Mouse (Mus musculus) gastrocnemius, adult 18-20 months (tissue): ENCODE measurements around the gene Olfr958. TPM values are rescaled to one million over a fixed set of nuclear protein-coding genes. Genes with fewer than 3 reads are reported as not detected.
A peak's percentile ranks its signal among the peaks of the same experiment; 100 is the strongest.

Experiments used
- DNase-seq: peaks from one replicate; pipeline ENCODE4 v3.0.0; 2021; ENCODE audit warnings: low spot score
- long read RNA-seq, 2 experiments: library from polyadenylated mRNA; stranded (forward); transcript quantifications; one replicate each; pipeline ENCODE4 v2.0.0; 2021
- total RNA-seq, 2 experiments: library from RNA; stranded (reverse); gene quantifications; 2 replicates each; pipeline ENCODE4 v1.2.3; 2021

Gene Olfr958
- not detected for total RNA-seq
- long read RNA-seq, experiment 1, result 0 reads
- long read RNA-seq, experiment 2, result 0 reads

GRCm38 (mm10) chr9:39553946-39554345, at the start of gene Olfr958:
Gene Olfr958 (minus strand): TSS chr9:39554054.
- no peak for DNase-seq

GRCm38 (mm10) chr9:39603333-39603845, 49.5 kb upstream of the Olfr958 start:
- no peak for DNase-seq

DNA sequence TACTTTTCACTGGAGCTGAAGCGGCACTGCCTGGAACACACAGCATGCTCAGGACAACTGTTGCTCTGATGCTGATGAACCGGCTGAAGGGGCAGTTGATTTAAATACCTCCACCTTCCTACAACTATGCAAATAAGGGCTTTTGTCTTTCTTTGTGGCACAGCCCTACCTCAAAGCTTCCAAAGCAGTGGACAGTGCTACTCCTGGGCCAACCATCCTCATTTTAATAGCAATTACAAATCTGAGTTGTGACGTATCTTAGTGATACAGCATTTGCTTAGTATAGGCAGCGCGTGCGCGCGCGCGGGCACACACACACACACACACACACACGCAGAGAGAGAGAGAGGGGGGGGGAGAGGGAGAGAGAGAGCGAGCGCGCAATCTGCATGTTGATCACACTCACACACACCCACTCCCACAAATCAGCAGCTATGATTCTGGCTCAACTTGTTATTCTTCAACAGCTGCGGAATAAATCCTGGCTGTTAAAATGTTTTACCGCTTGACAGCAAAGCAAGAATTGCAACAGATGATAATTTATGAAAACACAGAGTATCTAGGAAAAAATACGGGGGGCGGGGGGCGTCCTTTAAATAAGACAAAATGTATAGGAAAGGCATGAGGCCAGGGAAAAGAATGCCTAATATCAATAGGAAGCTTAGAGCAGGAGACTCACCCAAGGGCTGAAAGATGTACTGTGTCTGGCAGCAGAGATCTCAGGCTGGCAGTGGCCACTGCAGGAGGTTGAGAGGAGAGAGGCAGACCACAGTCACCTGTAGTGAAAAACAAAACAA, 48.9 kb upstream of the Olfr958 start:
- no peak for DNase-seq

DNA sequence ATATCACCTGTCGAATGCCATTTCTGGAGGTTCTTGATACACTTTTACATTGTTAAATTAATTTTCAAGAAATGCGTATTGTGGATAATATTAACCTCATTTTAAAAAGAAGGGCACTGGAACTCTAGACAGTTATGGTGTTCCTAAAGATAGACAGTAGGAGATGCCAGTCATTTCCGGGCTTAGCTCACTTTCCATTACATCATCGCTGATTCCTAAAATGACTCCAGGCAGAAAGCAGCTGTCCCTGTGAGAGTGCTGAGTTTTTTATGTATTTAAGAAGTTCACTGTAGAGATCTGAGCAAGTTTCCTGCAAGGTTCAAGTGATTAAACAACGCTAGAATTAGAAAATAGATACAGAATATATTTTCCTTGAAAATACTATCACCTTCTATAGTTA, 23.2 kb upstream of the Olfr958 start:
- no peak for DNase-seq

GRCm38 (mm10) chr9:39575469-39575868, 21.6 kb upstream of the Olfr958 start, which contains the start of gene Olfr959:
Gene Olfr959 (minus strand): TSS chr9:39575569.
- no peak for DNase-seq

- DNase-seq, result no peak
Observed at GRCm38 (mm10) chr9:39558349-39558647, 4.4 kb upstream of the Olfr958 start.

DNA sequence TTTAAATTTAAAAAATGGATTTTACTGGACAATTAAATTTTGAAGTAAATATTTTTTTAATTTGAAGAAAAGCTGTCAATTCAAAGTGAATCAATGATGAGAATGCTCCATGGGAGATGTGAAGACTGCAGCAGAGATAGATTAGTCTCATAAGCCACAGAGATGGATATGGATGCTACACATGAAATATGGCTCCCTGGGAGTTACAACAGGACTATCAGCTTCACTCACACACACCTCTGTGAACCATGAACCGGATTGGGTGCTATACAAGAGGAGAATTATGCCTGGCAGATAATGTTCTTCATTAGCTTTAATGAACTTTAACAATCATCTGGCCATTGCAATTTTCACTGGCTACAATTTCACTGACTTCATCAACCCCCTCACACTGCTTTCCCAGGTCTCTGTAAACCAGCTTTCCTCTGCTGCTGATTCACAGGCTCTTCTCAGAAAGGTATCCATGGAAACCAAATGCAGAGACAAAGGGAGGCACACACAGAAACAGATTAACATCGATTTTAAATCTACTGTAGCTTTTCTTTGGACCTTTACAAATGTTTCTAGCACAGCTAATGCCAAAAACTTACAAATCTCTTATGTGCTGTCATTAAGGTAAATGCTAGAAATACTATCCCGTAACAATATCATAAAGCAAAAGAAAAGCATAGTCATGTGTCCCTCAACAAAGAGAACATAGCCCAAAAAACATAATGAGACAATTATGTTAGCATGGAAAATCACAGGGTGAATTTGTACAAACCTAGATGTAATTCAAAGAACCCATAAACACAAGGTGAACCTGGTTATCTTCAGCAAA, 3.9 kb upstream of the Olfr958 start:
- DNase-seq, result no peak

DNA sequence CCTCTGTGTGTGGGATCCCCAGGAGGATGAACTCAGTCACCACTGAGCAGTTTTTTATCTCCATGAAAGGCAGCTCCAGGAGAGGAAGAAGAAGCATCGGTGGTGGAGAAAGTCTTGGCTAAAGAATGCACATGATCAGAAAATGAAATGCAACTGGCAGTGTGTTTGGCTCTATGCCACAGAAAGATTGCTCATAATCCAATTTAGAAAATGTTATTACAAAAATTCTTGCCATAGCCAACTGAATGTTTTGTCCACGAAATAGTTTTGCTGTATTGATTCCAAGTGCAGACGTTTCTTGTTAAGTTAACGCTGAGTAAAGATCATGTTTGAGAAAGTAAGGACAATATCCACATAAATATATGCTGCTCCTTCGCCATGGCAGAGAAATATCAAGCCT, 3.0 kb downstream of the Olfr958 start:
- no peak for DNase-seq

DNA sequence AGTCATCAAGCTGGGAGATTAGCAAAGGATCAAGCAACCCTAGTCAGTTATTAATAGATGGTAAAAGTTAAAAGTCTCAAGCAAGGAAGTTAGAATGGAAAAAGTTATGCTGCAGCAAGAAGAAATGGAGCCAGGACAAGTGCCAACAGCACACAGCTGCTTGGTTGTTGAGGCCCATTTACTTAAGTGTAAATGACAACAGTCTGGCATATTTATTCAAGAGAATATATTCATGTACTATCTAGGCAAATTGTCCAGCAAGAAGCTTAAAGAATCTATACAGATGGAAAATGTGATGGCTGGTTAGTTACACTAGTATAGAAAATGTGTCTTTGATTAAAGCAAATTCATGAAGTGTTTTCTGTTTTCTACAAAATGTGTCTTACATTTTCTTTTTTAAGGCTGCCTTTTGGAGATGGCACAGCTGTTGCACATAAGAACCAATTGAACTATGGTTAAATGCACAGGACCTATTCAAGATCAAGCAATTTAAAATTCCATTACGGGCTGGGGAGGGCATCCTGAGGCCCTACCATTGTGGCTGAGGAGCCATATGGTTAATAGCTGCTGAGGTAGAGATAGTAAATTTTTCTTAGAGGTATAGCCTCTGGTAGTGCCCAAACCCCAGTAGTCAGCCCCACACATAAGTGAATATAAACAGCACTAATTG, 30.1 kb downstream of the Olfr958 start:
- DNase-seq, result no peak

DNA sequence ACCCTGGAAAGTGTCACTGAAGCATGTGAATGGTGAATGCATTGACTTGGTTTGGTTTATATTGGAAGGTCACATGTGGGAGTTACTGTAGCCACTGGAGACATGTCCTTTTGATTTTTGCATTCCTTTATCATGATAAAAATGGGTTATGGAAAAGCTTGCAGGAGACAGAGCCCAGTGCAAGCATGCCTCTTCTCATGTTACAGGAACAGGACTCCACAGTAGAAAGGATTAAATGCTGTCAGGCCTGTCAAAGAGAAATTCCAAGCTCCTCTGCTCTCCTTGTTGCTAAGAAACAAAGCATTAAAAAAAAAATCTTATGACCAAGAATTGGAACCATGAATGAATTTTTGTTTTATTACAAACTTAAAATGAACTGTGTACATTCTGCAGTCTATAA, 35.3 kb downstream of the Olfr958 start:
- no peak for DNase-seq

DNA sequence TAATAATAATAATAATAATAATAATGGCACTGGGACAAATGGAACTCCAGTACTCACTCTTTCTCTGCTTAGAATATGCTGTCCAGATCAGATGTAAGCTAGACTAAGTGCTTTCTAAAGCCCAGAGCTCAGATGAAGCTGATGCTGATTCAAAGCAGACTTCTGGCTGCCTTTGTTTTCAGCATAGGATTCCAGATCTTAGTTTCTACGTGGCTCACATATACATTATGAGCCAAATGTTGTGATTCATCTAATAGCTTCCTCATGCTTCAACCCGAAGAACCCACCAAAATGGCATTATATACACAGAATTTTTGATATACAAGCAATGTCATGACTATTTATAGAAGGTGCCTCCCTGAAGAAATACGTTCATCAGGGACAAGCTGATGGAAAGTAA, 38.3 kb downstream of the Olfr958 start, which contains the start of gene Olfr957:
Olfr957 (minus strand) TSS at position 279 of the 400 bp plus-strand sequence.
- no peak for DNase-seq

DNA sequence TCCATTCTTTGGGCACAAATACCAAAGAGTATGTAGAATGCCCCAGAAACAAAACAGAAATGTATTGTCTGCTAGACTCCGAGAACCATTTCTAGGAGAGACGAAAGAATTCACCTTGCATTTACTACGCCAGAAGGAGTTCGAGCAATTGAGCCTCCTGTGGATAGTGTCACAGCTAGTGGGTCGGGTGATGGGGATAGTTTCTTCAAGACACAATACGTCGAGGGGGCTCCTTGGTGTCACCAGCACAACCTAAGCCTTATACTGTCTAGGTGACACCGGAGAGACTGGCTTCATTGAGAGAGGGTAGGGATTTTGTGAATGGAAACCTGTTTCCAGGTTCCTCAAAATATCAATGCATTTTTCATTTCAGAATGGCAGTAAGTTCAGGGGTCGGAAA, 44.4 kb downstream of the Olfr958 start:
- no peak for DNase-seq

DNA sequence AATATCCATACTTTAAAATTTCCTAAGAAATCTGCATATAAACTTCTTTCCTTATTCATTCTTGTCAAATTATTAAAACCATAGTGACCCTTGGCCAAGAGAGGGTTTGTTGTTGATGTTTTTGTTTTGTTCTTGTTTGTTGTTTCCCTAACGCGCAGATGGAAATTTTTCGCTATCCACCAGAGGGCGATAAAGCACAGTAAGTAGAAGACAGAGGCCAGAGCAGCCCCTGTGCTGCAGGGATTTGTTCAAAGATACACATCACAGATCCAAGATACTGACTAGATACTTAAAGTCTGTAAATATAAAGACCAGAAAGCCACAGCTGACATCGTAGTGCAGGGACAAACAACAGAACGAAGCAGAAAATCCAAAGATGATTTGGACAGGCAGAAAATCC, 44.9 kb downstream of the Olfr958 start:
- peak; percentile 7 for DNase-seq

Other genes starting within 250 kb of the Olfr958 start
- gene Olfr948, start 228.0 kb downstream of the Olfr958 start, total RNA-seq, result not detected
- gene Olfr951, start 166.6 kb downstream of the Olfr958 start, total RNA-seq, result not detected
- not detected for gene Olfr952, start 126.9 kb downstream of the Olfr958 start, total RNA-seq
- not detected for gene Olfr954, start 97.4 kb downstream of the Olfr958 start, total RNA-seq
- not detected for gene Olfr955, start 82.1 kb downstream of the Olfr958 start, total RNA-seq
- not detected for gene Olfr44, start 60.1 kb downstream of the Olfr958 start, total RNA-seq
- not detected for gene Olfr957, start 38.2 kb downstream of the Olfr958 start, total RNA-seq
- gene Olfr959, start 21.5 kb upstream of the Olfr958 start, total RNA-seq, result not detected
- under 1 TPM; 0.38 to 0.66 TPM for gene AW551984, start 50.3 kb upstream of the Olfr958 start, total RNA-seq
- not detected for gene Olfr148, start 56.6 kb upstream of the Olfr958 start, total RNA-seq
- not detected for gene Olfr960, start 67.3 kb upstream of the Olfr958 start, total RNA-seq
- not detected for gene Olfr961, start 91.0 kb upstream of the Olfr958 start, total RNA-seq
- not detected for gene Olfr963, start 113.2 kb upstream of the Olfr958 start, total RNA-seq
- gene Olfr149, start 153.1 kb upstream of the Olfr958 start, total RNA-seq, result not detected
- not detected for gene Olfr965, start 157.3 kb upstream of the Olfr958 start, total RNA-seq
- not detected for gene Olfr150, start 176.9 kb upstream of the Olfr958 start, total RNA-seq
- gene Olfr967, start 192.2 kb upstream of the Olfr958 start, total RNA-seq, result not detected
- gene Olfr968, start 229.2 kb upstream of the Olfr958 start, total RNA-seq, result not detected
- gene Olfr969, start 236.9 kb upstream of the Olfr958 start, total RNA-seq, result not detected